Mouse (Mus musculus) gonadal fat pad, adult 2 months (tissue): Measurements from ENCODE around the gene Rps18. TPM values are rescaled to one million over a fixed set of nuclear protein-coding genes. Genes with fewer than 3 reads are reported as not detected.
"Not testable (repeated sequence)": the region's sequence is repeated elsewhere in the genome, so short reads cannot be mapped to it uniquely, and the experiment has no call there.

Experiments used
- DNase-seq: peaks from one replicate; pipeline ENCODE4 v3.0.0-alpha.2; 2012; ENCODE audit warnings: low read depth
- polyA plus RNA-seq: library from polyadenylated mRNA; depleted of rRNA; stranded (reverse); fragments of >200 nt; gene quantifications from 2 replicates; pipeline ENCODE4 v1.2.3, GENCODE M21; 2012

Gene Rps18
- polyA plus RNA-seq, 1 experiment, result 816 TPM

DNA sequence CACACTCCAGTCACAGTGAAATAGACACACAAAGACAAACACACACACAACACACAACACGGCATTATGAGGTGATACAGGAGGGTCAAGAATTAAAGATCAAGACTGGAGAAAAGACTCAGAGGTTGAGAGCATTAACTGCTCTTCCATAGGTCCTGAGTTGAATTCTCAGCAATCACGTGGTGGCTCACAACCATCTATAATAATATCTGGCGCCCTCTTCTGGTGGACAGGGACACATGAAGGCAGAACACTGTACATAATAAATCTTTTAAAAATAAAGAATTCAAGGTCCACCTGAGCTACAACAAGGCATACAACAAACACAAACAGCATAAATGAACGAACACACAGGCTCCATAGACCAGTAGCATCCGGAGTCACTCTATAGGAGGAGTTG lies 13.1 kb upstream of the Rps18 start:
- DNase-seq, result no peak

DNA sequence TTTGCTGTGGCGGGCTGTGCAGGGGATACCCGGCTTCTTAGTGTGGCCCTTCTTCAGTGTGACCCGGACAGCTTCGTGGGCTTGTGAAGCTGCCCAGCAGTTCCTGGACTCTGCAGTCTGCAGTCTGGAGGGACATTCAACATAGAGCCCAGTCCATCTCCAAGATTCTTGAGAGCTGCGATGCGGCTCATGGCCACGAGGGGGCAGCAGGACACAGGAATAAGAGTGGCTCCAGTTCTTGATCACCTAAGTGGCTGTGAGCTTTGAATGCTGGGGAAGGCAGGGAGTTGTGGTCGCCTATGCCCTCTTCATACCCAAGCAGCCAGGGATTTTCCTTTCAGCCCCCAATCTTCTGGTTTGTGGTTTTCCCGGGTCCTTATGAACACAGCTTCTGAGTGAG lies 12.7 kb upstream of the Rps18 start:
- no peak for DNase-seq

DNA sequence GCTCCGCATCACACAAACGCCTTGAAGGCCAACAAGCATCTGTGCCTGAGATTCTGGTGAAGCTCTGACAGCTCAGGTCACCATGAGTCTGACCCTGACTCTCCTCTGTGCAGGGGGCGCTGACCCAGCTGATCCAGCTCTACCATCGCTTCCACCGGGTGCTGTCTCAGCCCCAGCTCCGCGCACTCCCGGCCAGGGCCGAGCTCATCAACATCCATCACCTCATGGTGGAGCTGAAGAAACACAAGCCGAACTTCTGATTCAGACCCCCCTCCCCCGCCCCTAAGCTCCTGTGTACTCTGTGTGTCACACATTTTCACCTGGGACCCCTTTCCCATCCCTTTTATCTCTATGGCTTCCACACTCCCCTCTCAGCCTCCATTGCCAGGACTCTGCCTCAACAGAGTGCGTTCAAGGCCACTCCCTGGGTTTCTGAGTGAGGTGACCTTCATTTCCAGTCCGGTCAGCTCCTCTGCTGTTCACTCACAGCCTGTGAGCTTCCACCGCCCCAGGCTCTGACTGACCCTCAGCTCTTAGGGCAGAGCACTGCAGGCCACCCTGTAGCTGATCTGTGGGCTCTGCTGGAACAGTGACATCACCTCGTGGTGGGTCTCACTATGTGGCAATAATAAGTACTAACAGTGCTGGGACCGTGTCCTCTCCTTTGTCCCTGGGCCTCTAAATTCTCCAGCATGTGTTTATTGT lies 10.2 kb upstream of the Rps18 start:
- no peak for DNase-seq

DNA sequence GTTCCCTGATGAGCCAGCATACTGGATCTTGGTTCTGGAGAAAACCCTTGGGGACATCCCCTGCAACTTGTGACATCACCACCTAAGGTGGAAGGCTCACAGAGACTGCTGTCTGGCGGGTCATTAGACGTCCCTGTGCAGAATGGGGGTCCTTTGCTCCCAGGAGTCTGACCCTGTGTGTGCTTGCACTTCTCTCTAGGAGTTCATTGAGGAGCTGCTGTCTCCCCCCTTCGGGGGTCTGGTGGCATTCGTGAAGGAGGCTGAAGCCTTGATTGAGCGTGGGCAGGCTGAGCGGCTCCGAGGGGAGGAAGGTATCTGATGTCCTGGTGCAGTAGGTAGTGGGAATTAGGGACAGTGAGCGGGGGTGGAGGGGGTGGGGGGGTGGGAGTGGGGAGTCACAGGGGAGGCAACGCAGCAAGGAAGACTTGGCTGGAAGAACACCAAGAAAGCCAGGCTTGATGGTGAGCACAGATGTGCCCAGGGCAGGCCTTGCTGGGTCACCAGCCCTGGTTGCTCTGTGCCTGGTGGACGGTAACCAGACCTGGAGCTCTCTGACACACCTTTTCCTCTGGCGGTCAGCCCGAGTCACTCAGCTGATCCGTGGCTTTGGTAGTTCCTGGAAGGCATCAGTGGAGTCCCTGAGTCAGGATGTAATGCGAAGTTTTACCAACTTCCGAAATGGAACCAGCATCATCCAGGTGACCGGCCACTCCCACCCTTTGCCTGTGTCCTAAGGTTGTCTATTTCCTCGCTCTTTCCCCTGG lies 9.5 kb upstream of the Rps18 start:
- DNase-seq, result no peak

DNA sequence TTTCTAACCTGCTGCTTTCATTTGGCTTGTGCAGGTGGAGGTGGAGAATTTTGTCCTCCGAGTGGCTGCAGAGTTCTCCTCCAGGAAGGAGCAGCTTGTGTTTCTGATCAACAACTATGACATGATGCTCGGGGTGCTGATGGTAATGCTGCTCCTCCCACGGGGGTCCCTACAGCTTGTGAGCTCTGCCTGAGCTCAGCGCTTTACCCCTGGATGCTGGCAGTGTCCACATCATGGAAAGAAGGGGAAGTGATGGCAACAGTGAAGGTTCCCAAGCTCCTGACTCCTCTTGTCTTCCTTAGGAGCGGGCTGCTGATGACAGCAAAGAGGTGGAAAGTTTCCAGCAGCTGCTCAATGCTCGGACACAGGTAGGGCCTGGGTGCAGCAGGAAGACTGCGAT lies 7.1 kb upstream of the Rps18 start:
- DNase-seq, result no peak

DNA sequence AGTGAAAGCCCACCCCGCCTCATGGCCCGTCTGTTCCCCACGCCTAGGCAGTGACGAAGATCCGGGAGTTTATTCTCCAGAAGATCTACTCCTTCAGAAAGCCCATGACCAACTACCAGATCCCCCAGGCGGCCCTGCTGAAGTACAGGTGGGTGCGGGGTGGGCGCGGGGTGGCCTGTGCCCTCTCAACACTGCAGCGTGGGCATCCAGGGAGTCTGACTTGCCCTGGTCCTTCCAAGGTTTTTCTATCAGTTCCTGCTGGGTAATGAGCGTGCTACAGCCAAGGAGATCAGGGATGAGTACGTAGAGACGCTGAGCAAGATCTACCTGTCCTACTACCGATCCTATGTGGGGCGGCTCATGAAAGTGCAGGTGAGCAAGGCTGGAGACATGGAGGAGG lies 4.1 kb upstream of the Rps18 start:
- no peak for DNase-seq

DNA sequence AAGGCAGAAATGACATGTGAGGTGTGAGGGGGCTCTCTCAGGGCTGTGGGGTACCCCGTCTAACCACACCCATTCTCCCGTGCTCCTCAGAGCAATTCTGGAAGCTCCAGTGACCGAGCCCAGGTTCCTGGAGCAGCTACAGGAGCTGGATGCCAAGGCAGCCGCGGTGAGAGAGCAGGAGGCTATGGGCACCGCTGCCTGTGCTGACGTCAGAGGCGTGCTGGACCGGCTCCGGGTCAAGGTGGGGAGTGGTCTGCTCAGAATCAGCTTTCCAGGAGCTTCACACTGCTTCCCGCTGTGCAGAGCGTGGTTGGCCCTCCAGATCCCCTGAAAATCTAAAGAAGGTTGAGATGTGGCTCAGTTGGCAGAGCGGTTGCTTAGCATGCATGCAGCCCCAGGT lies 3.3 kb upstream of the Rps18 start:
- DNase-seq, result no peak

DNA sequence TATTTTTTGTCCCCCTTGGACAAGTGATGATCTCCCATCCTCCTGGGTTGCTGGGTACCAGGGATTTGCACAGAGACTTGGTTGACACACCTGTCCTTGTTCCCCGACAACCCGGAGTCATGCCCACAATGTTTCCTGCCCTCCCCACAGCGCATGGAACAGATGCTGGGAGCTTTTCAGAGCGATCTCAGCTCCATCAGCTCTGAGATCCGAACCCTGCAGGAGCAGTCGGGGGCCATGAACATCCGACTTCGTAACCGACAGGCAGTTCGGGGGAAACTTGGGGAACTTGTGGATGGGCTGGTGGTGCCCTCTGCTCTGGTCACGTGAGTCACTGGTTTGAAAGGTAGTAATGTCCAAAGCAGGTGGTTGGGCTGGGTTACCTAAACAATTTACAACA lies 2.6 kb upstream of the Rps18 start:
- no peak for DNase-seq

DNA sequence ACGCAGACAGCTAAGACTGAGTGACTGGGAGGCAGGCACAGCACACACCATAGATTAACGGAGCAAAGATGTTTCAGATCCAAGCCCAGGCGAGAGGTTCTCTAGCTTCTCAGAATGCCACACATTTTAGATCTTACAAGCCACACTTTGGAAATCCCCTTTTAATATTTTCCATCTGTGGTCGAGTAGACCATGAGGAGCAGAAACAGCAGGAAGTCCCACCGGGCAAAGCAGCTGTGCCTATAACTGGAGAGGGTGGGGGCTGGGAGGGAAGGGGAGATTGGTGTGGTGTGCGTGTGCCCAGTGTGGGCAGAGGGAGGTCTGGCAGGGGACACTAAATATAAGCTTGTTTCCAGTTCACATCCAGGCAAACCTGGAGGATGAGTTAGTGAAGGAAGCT lies 1.7 kb upstream of the Rps18 start:
- no peak for DNase-seq

DNA sequence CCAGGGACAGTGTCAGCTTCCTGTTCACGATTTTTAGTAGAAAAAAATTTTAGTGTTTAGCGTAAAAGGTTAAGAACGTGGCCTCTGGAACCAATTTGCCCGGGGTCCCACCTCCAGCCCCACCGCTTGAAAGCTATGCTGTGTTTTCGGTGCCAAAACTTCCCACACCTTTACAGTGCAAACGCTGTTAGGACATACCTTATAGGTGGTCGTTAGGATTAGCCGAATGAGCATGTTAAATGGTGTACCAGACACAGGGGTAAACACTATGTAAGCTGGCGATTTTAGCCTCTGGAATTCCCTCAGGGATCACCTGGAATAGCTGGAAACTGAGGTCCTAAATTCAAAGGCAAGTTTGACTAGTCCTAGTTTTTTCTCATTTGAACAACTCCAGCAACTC lies 535 bp upstream of the Rps18 start:
- no peak for DNase-seq

DNA sequence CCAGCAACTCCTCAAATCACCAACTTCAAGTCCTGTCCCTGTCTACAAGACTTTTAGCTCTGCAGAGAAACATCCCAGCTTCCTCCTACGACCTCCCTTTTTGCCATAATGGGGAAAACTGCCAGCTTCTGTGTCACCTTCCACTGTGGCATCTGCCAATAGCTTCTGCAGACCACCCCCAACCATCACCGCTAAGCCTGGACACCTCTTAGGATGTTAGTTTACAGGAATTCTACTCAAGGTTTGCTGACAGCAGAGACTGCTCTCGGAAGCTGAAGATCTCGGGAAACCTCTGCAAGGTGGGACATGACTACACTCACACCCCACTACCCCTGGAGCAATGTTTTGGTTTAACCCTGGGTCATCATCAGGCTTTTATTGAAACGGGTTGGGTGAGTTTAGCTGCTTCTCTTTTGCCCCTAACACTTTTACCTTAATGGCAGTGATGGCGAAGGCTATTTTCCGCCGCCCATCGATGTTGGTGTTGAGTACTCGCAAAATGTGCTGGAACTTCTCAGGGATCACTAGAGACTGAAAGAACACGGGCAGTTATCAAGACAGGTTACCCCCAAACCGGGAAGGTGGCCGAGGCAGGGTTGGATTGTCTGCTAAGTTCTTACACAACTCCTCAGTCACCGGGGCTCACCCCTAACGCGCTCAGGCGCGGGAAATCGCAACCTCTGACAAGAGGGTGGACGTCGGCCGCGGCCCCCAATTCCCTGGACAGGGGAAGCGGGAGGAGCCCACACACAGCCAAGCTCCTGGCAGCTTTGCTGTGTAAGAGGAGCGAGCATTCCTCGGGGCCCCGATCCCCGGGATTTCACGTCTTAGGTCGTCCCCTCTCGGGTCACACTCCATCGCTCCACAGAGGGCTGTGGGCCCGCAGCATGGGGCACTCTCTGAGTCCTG lies 901 bp downstream of the Rps18 start:
- no peak for DNase-seq

DNA sequence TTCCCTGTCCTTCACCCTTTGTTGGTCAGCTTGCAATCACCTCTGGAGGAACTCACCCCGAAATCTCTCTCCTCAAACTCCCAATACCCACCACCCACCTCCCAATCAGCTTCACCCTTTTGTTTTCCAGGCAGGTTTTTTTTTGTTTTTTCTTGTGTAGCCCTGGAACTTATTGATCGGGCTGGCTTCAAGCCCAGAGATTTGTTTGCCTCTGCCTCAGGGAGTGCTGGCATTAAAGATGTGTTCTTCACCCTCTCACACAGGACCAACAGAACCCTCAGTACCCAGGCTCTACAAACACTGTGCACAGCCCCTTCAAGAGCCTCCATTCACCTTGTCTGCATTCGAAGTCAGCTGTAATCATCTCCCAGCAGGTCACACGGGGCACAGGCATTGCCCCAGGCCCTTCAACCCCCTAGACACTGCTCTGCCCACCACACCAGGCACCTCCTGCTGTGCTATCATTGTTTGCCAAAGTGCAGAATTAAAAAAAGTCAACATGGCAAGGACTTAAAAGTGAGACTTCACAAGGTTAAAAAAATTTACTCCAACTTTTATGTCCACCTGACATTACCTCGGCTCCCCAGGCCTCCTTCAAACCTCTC lies 1.7 kb downstream of the Rps18 start:
- DNase-seq, result no peak

DNA sequence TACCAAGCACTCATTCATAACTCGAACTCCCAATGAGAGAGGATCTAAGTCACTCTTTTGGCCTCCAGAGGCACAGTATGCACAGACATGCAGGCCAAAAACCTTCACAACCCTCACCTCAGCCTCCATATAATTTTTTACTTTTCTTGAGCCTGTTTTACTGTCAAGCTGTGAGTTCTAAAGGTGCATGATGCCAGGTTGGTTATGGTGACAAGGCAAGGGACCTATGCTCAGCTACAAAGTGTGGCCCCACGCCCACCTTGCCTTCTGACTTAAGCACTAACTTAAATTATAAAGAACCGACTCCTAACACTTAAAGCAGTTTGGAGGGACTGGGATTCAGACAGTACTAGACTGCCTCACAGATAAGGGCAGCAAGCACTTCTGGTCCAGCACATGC lies 2.5 kb downstream of the Rps18 start:
- DNase-seq, result no peak

DNA sequence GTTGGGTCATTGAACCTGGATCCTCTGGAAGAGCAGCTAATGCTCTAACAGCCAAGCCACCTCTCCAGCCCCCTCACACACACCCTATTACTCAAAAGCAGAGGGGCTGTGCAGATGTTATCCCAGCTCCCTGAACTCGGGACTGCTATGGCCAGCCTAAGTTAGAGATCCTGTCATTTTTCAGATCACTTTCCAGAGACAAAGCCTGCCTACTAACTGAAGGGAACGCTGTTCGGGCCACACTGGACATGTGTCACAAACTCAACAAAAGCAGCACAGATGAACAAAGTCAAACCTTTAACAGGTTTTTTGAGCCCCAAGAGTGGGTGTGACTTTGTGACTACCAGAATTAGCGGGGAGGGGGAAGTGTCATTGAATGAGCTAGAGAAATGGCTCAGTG lies 2.9 kb downstream of the Rps18 start:
- DNase-seq, result no peak

DNA sequence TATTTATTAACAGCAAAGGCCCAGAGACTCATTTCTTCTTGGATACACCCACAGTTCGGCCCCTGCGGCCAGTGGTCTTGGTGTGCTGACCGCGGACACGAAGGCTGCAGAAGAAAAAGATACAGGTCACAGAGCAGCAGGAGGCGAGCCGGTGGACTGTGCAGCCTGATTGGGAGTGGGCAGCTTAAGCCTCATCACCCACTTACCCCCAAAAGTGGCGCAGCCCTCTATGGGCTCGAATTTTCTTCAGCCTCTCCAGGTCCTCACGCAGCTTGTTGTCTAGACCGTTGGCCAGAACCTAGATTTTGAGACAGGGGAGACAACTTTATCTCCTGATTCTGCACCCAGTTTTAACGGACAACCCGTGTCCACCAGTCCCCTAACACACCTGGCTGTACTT lies 3.8 kb downstream of the Rps18 start:
- not testable (repeated sequence) for DNase-seq

DNA sequence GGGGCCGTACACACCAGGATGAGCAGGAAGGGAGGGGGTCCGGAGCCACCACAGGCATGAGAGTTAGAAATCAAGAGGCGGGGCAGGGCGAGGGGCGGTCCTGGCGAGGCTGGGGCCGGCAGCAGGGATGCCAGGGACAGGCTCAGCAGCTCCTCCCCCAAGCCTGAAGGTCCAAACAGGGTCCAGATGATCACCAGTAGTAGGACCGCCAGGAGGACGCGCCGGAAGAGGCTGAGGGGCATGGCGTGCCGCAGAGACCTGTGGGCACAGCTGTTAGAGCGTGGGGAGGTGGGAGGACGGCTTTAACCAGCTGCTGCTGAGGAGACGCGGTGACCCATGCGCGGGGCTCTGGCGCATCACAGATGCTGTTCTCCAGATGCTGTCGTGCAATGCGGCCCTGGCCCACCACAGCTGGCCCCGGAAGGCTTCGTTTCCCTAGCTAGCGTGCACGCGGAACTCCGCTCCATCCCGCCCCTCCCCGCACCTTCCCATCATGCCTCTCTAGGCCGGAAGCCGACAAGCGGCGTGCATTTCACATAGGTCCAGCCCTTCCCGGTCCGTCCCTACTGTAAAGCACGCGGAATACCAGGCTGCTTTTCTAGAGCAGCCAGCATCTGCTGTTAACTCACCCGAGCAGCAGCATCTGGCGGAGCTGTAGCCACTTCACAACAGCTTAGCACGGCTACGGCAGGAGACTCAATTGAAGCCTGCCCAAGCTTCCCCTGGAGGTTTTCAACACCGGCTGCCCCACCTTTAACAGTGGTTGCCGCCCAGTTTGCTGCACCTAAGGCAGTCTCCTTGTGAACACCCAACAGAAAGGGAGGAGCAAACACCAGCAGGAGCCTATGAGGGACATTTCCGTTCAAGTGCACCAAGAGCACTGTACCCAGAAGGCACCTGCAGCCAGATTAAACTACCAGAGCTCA lies 4.5 kb downstream of the Rps18 start, which contains the start of gene B3galt4:
TSS of gene B3galt4 (minus strand) at position 468 of the 926 bp plus-strand sequence.
- no peak for DNase-seq

DNA sequence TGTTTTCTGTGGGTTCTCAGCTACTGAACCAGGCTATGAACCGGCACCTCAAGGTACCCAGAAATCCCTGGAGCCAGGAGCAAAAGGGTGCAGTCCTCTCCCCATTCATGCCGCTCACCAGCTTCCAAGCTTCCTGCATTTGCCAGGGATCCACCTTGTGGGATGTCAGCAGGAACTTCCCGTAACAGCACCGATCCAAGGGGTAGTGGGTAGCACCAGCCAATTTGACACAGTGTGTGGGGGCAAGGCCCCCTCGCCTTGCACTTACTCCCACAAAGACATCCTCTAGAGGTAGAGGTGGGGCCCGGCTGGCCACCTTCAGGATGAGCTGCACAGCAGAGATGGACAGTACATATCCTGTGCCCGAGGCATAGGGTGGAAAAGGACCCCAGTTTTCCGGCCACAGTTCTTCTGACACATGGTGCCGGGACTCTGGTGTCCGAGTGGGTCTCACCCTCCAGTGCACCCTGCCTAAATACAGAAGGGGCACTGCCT lies 5.6 kb downstream of the Rps18 start:
- DNase-seq, result no peak

DNA sequence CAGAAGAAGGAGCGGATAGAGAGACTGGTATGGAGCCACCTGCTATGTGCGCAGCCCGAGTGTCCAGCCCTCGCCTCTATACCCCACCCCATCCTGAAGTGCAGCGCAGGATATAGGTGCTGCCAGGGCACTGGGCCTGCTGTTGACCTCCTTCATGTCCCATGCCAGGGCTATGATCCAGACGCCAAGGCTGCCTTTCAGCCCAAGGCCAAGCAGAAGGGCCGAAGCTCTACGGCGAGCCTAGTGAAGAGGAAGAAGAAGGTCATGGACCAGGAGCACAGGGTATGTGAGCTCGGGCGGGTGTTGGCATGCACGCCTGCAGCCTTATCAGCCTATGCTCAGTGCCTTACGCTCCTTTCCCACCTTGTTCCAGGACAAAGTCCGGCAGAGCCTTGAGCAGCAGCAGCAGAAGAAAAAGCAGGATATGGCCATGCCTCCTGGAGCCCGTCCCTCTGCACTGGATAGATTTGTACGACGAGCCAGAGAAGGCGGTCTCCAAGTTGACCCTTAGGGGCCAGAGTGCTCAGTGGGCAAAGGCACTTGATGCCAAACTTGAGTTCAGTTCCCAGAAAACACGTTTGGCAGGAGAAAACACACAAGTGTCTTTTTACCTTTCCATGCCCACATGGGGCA lies 6.8 kb downstream of the Rps18 start:
- no peak for DNase-seq

DNA sequence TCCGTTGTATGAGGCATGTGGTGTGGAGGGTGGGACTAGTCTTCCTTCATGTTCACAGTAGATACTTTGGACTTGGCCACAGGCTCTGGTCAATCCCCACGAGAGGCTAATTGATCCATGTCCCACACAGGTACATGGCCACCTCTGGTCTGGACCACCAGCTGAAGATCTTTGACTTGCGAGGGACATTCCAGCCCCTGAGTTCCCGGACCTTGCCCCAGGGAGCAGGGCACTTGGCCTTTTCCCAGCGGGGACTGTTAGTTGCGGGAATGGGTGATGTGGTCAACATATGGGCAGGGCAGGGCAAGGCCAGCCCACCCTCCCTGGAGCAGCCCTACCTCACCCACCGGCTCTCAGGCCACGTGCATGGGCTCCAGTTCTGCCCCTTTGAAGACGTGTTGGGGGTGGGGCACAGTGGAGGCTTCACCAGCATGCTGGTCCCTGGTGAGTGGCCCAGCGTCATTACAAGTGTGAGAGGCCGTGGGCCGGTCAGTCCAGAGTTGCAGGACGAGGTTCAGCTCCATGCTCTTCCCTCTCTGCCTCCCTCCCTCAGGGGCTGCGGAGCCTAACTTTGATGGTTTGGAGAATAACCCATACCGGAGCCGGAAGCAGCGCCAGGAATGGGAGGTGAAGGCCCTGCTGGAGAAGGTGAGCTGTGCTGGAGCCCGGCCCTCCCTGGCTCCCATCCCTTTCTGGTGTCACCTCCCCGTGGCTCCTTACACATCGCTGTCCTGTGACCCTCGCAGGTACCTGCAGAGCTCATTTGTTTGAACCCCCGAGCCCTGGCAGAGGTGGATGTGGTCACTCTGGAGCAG lies 7.5 kb downstream of the Rps18 start:
- no peak for DNase-seq
